Mouse (Mus musculus) intestine, postnatal 0 days (tissue): ENCODE data around the gene Cd4. TPM values are rescaled to one million over a fixed set of nuclear protein-coding genes. Genes with fewer than 3 reads are reported as not detected.

ENCODE experiments used
- ATAC-seq: fragments of 200-750 bp; cut with Nextera tagmentation; 2 replicates; pipeline ENCODE4 v1.8.0; 2017; ENCODE audit warnings: mild to moderate bottlenecking, moderate TSS enrichment, moderate library complexity
- H3K27ac ChIP-seq: fragments of 300-500 bp; sonication (generic); 2 replicates; pipeline ENCODE4 v1.5.1; 2014; ENCODE audit warnings: mild to moderate bottlenecking, low read depth, low read length, moderate library complexity
- H3K27me3 ChIP-seq: fragments of 300-500 bp; sonication (generic); replicated peaks from 2 replicates; pipeline ENCODE4 v1.6.1; 2014; ENCODE audit warnings: low read length, mixed read lengths; ENCODE audit not compliant: control insufficient read depth, insufficient read depth
- H3K36me3 ChIP-seq: fragments of 300-500 bp; sonication (generic); 2 replicates; pipeline ENCODE4 v1.6.1; 2014; ENCODE audit warnings: mild to moderate bottlenecking, moderate library complexity; ENCODE audit not compliant: control insufficient read depth, insufficient read depth
- H3K4me1 ChIP-seq: fragments of 300-500 bp; sonication (generic); replicated peaks from 2 replicates; pipeline ENCODE4 v1.6.1; 2014; ENCODE audit warnings: antibody characterized with exemption, low read length, mixed read lengths; ENCODE audit not compliant: control insufficient read depth, insufficient read depth
- H3K4me2 ChIP-seq: fragments of 300-500 bp; sonication (generic); replicated peaks from 2 replicates; pipeline ENCODE4 v1.6.1; 2014; ENCODE audit warnings: low read depth, mild to moderate bottlenecking, moderate library complexity
- H3K4me3 ChIP-seq: fragments of 300-500 bp; sonication (generic); 2 replicates; pipeline ENCODE4 v1.5.1; 2014; ENCODE audit warnings: low read depth, low read length
- H3K9ac ChIP-seq: fragments of 300-500 bp; sonication (generic); 2 replicates; pipeline ENCODE4 v1.6.1; 2014; ENCODE audit warnings: mild to moderate bottlenecking, low read depth, low read length
- H3K9me3 ChIP-seq: fragments of 300-500 bp; sonication (generic); 2 replicates; pipeline ENCODE4 v1.6.1; 2016; ENCODE audit warnings: mixed run types; ENCODE audit not compliant: control insufficient read depth
- CTCF ChIP-seq: sonication (generic); IDR thresholded peaks from 2 replicates; pipeline ENCODE4 v1.5.1; 2016; ENCODE audit warnings: low read depth, mild to moderate bottlenecking, control low read depth, antibody characterized with exemption, moderate library complexity
- WGBS: fragments of 180-500 bp; shearing (Covaris S2); extraction: QIAGEN DNeasy Blood & Tissue Kit; methylation state at CpG from one replicate; pipeline ENCODE4 v1.1.7; 2014; 5-methylcytosine and 5-hydroxymethylcytosine counted together
- polyA plus RNA-seq: library from polyadenylated mRNA; unstranded; fragments of >200 nt; fragmentation: Nextera tagmentation; extraction: Ambion mirVana; gene quantifications from 2 replicates; pipeline ENCODE4 v1.2.1, GENCODE M21; 2015

The Cd4 gene
- polyA plus RNA-seq, 1 experiment from 2014 or later, result 0.83 TPM

DNA sequence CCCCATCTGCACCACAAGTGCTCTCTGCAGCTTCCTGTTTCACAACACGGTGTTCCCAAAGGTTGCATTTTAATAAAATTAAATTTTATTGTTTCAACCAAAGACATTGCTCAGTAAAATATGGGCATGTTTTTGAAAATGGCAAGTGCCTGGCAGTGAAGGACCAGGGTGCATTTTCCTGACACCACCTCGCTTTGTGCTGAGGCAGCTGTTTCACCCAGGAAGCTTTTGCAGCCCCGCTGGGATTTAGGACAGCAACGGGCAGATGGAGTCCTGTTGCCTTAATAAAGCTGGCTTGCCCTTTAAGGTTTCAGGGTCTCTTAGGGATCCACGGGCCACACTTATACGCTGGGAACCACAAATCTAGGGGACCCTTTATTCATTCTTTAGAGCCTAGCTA lies 3.0 kb upstream of the Cd4 start:
- H3K4me1 ChIP-seq, result no peaks in the 10 kb centered on the region
- H3K36me3 ChIP-seq, result no peaks in the 10 kb centered on the region
- 61% methylated on average over 6 of the region's 6 CpGs for WGBS
- H3K9me3 ChIP-seq, result no peaks in the 10 kb centered on the region
- H3K4me2 ChIP-seq, result no peak overlapping the region
- no peak for TF ChIP-seq CTCF
- H3K4me3 ChIP-seq, result no peak overlapping the region
- H3K27ac ChIP-seq, result no peak overlapping the region
- no peaks in the 10 kb centered on the region for H3K27me3 ChIP-seq
- ATAC-seq, result no peak
- H3K9ac ChIP-seq, result no peak overlapping the region

GRCm38 (mm10) chr6:124888555-124889125 lies 619 bp upstream of the Cd4 start:
- TF ChIP-seq CTCF, result no peak
- no peaks in the 10 kb centered on the region for H3K9me3 ChIP-seq
- H3K4me2 ChIP-seq, result no peak overlapping the region
- H3K4me1 ChIP-seq, result no peaks in the 10 kb centered on the region
- ATAC-seq, result no peak
- H3K27ac ChIP-seq, result no peak overlapping the region
- WGBS, result 90% methylated on average over 6 of the region's 6 CpGs
- H3K9ac ChIP-seq, result no peak overlapping the region
- H3K27me3 ChIP-seq, result no peaks in the 10 kb centered on the region
- H3K36me3 ChIP-seq, result no peaks in the 10 kb centered on the region
- H3K4me3 ChIP-seq, result no peak overlapping the region

DNA sequence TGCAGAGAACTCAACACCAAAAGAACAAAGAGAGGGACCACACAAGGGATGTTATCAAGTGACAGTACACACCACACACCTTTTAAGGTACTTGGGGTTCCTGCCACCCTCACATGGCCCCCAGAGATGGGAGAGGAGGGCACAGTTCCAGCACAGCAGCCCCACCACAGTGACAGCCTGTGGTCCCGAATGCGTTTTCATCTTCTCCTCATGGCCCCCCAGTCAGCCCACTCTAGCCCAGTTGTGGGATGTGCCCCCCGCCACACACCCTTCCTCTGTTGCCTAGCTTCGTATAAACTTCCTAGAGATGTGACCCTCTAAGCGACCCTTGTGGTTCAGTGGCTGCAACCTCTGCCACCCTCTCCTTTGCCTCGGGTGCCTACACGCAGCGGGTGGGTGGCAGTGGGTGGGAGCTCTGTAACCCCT lies 2.1 kb downstream of the Cd4 start:
- Histone ChIP-seq H3K9me3 (no peaks in the 10 kb centered on the region), H3K27me3 (no peaks in the 10 kb centered on the region), H3K4me1 (no peaks in the 10 kb centered on the region), H3K4me3 (no peak overlapping the region), H3K27ac (no peak overlapping the region), H3K9ac (no peak overlapping the region), H3K4me2 (no peak overlapping the region), H3K36me3 (no peaks in the 10 kb centered on the region)
- no peak for TF ChIP-seq CTCF
- WGBS, result 90% methylated on average over 8 of the region's 8 CpGs
- ATAC-seq, result no peak

DNA sequence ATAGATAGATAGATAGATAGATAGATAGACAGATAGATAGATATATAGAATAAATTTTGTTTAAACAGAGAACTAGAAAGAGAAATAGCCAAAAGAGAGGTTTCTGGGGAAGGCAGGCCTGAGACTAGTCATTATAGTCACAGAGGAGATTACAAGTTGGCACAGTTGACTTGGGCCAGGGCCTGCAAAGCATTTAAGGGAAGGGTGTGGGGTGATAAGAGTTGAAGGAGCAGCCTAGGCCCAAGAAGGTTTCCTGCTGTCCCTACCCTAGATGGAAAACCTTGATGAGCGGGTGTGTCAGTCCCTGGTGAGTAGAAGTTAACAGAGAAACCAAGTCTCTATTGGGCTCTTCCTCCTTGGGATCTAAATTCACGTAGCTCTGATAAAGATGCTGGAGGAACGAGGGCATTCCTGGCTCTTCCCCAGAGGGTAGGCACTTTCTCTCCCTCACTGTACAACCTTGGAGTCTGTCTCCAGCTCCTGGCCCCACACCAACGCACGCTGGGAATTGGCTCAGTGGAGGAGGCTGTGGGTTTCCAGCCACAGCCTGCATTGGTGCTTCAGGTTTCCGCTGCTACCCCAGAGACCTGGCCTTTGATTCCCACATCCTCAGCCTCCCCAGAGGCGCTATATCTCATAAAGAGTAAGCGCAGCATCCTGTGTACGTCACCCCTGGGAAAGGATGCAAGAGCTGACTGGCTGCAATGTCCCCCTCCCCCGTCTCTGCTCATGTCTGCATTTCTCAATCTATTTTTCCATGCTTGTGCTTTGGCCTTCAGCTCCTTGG lies 3.1 kb downstream of the Cd4 start:
- no peak for TF ChIP-seq CTCF
- Histone ChIP-seq H3K9ac (no peak overlapping the region), H3K9me3 (no peaks in the 10 kb centered on the region), H3K27me3 (no peaks in the 10 kb centered on the region), H3K4me3 (no peak overlapping the region), H3K36me3 (no peaks in the 10 kb centered on the region), H3K4me1 (no peaks in the 10 kb centered on the region), H3K4me2 (no peak overlapping the region), H3K27ac (no peak overlapping the region)
- no peak for ATAC-seq
- 69% methylated on average over 10 of the region's 10 CpGs for WGBS

DNA sequence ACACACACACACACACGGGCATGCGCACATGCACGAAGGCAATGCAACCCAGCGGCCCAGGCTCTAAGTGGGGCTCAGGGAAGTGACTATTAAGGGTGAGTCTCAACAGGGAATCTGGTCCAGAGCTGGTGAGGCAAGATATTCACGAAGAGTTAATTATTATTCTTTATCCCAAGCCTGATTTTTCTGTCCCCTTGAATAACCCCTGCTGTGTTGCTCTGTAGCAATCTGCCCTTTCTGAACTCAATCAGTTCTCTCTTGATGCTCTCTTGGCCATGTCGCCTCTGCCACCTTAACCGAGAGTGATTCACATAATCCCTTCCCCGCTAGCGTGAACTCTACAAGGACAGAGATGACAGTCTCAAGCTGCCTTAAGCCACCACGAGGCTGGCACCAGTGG lies 4.7 kb downstream of the Cd4 start:
- no peak overlapping the region for H3K9ac ChIP-seq
- ATAC-seq, result no peak
- no peaks in the 10 kb centered on the region for H3K36me3 ChIP-seq
- H3K4me3 ChIP-seq, result no peak overlapping the region
- no peaks in the 10 kb centered on the region for H3K4me1 ChIP-seq
- 80% methylated on average over 10 of the region's 10 CpGs for WGBS
- no peak overlapping the region for H3K27ac ChIP-seq
- TF ChIP-seq CTCF, result no peak
- H3K4me2 ChIP-seq, result no peak overlapping the region
- no peaks in the 10 kb centered on the region for H3K9me3 ChIP-seq
- H3K27me3 ChIP-seq, result no peaks in the 10 kb centered on the region

DNA sequence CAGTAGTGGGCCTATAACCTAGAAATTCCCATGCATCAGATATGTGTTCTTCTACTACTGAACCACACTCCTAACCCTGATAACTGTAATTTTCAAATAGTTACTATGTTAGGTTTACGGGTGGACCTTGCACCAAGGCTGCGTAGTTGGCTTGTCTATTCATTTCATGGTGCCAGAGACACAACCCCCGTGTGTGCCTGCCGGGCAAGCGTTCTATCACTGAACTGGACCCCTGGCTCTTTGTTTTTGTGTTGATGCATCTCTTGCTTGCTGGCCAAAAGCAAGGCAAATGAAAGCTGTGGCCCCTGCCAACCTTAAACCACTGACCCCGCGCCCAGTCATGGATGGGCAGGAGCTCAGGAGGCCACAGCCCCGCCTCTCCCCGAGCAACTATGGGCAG lies 6.2 kb downstream of the Cd4 start:
- H3K27me3 ChIP-seq, result no peaks in the 10 kb centered on the region
- no peak overlapping the region for H3K4me2 ChIP-seq
- H3K27ac ChIP-seq, result no peak overlapping the region
- WGBS, result 79% methylated on average over 9 of the region's 9 CpGs
- no peaks in the 10 kb centered on the region for H3K36me3 ChIP-seq
- H3K4me3 ChIP-seq, result no peak overlapping the region
- no peak overlapping the region for H3K9ac ChIP-seq
- no peaks in the 10 kb centered on the region for H3K4me1 ChIP-seq
- ATAC-seq, result no peak
- no peak for TF ChIP-seq CTCF
- H3K9me3 ChIP-seq, result no peaks in the 10 kb centered on the region
